Mouse (Mus musculus) forebrain, embryonic 16.5 days (tissue): ENCODE results near the gene Ccdc152. TPM values are rescaled to one million over a fixed set of nuclear protein-coding genes. Genes with fewer than 3 reads are reported as not detected.

Source experiments
- ATAC-seq: fragments of 200-750 bp; cut with Nextera tagmentation; 2 replicates; pipeline ENCODE4 v1.8.0; 2017; ENCODE audit warnings: mild to moderate bottlenecking, moderate library complexity
- H3K27ac ChIP-seq: fragments of 300-500 bp; sonication (generic); 2 replicates; pipeline ENCODE4 v1.5.1; 2014; ENCODE audit warnings: low read length, control low read depth
- H3K27me3 ChIP-seq: fragments of 300-500 bp; sonication (generic); replicated peaks from 2 replicates; pipeline ENCODE4 v1.6.1; 2014; ENCODE audit warnings: low read length; ENCODE audit not compliant: control insufficient read depth, insufficient read depth
- H3K36me3 ChIP-seq: fragments of 300-500 bp; sonication (generic); 2 replicates; pipeline ENCODE4 v1.6.1; 2014; ENCODE audit not compliant: control insufficient read depth, insufficient read depth
- H3K4me1 ChIP-seq: fragments of 300-500 bp; sonication (generic); replicated peaks from 2 replicates; pipeline ENCODE4 v1.6.1; 2014; ENCODE audit warnings: low read length; ENCODE audit not compliant: control insufficient read depth, insufficient read depth
- H3K4me2 ChIP-seq: fragments of 300-500 bp; sonication (generic); 2 replicates; pipeline ENCODE4 v1.6.1; 2014; ENCODE audit warnings: mild to moderate bottlenecking, low read length, control low read depth
- H3K4me3 ChIP-seq: fragments of 300-500 bp; sonication (generic); replicated peaks from 2 replicates; pipeline ENCODE4 v1.5.1; 2014; ENCODE audit warnings: mild to moderate bottlenecking, low read length, control low read depth
- H3K9ac ChIP-seq: fragments of 300-500 bp; sonication (generic); replicated peaks from 2 replicates; pipeline ENCODE4 v1.6.1; 2014; ENCODE audit warnings: low read depth, low read length, control low read depth
- H3K9me3 ChIP-seq: fragments of 300-500 bp; sonication (generic); 2 replicates; pipeline ENCODE4 v1.6.1; 2016; ENCODE audit warnings: low read length; ENCODE audit not compliant: control insufficient read depth
- WGBS: fragments of 180-500 bp; shearing (Covaris S2); extraction: QIAGEN DNeasy Blood & Tissue Kit; methylation state at CpG from one replicate; pipeline ENCODE4 v1.1.7; 2014; 5-methylcytosine and 5-hydroxymethylcytosine counted together
- polyA plus RNA-seq: library from polyadenylated mRNA; unstranded; fragments of >200 nt; fragmentation: Nextera tagmentation; extraction: Ambion mirVana; gene quantifications from 2 replicates; pipeline ENCODE4 v1.2.1, GENCODE M21; 2015

Ccdc152 gene
- polyA plus RNA-seq, 1 experiment from 2014 or later: not detected

DNA sequence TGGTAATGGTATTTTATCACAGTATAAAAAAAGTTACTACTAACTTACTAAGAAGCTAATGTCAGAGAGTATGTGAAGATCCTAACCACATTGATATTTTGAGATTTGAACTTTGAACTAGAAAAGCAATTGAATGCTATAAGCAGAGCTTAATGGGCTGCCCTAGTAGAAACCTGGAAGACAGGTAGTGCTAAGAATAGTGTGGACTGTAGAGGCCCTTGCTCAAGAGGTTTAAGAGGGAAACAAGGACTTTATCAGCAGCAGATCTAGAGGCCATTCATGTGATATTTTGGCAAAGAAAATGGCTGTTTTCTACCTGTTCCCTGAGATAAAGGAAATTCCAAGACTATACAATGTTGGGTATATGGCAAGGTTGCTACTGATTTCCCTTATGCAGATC lies 17.3 kb downstream of the Ccdc152 start:
- no peak overlapping the region for H3K4me3 ChIP-seq
- H3K4me2 ChIP-seq: no peak overlapping the region
- no peaks in the 10 kb centered on the region for H3K27me3 ChIP-seq
- no peak overlapping the region for H3K9ac ChIP-seq
- no peak overlapping the region for H3K27ac ChIP-seq
- no peaks in the 10 kb centered on the region for H3K9me3 ChIP-seq
- ATAC-seq: no peak
- H3K4me1 ChIP-seq: no peaks in the 10 kb centered on the region
- H3K36me3 ChIP-seq: no peaks in the 10 kb centered on the region

DNA sequence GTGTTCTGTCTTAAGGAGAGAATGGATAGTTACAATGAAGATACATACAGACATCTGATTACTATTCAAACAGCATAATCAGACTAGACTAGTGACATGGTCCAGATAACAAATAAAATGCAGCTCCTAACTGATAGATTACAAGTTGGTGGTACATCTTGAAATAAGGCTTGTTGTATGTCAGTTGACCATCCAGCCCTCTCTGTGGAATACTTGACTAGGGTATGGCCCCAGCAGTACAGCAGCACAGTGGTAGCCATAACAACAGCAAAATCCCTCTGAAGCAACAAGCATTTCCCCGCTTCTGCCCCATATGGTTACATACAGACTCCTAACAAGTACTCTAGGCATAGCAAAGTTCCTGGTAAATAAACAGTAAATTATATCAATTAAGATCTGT lies 21.6 kb downstream of the Ccdc152 start:
- no peaks in the 10 kb centered on the region for H3K27me3 ChIP-seq
- 55% methylated on average over 1 of the region's 1 CpGs for WGBS

DNA sequence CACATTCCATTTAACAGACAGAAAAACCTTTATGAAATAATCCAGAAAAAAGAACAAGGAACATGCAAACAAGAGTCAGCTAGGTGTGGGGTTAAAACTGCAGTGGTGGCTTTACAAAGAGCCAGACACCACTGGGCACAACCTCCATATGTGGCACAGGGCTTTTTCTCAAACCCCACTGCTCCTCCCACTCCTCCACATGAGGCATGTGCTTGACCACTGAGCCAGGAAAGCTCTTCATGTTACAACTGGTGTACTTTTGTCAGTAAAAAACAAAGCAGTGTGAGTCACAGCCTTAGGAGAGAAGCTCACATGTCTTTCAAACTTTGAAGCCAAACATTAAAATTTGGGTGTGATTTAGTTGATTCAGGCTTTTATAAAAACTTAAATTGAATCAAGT lies 22.1 kb downstream of the Ccdc152 start:
- H3K4me3 ChIP-seq: no peak overlapping the region
- no peaks in the 10 kb centered on the region for H3K27me3 ChIP-seq
- no peaks in the 10 kb centered on the region for H3K36me3 ChIP-seq
- no peaks in the 10 kb centered on the region for H3K9me3 ChIP-seq
- no peak overlapping the region for H3K9ac ChIP-seq
- H3K4me1 ChIP-seq: no peaks in the 10 kb centered on the region
- no peak overlapping the region for H3K4me2 ChIP-seq
- ATAC-seq: no peak
- H3K27ac ChIP-seq: no peak overlapping the region

More for the DNA sequence above, 21.6 kb downstream of the Ccdc152 start:
- H3K9ac ChIP-seq: no peak overlapping the region
- no peak overlapping the region for H3K4me3 ChIP-seq
- H3K4me1 ChIP-seq: no peaks in the 10 kb centered on the region
- H3K36me3 ChIP-seq: no peaks in the 10 kb centered on the region
- H3K27ac ChIP-seq: no peak overlapping the region
- H3K4me2 ChIP-seq: no peak overlapping the region
- H3K9me3 ChIP-seq: no peaks in the 10 kb centered on the region
- no peak for ATAC-seq

DNA sequence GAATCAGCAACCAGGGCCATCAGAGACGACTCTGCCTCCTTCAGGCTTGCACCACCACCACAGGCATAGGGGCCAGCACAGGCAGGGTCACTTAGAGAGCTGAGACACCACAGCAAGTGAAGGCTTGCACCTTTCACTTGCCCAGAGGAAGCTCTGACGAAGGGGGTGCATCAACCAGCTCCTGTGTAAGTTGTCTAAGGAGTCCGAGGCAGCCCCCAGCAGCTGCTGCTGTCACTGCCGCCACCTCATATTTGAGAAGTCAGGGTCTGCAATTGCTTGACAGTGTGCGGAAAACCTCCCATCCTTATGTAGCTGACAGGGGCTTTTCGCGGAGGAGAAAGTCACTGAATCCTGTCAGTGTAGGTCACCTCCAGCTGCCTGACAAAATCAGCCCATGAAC lies 24.1 kb downstream of the Ccdc152 start:
- Histone ChIP-seq H3K4me3 (no peak overlapping the region), H3K9ac (no peak overlapping the region), H3K36me3 (no peaks in the 10 kb centered on the region), H3K4me2 (no peak overlapping the region), H3K4me1 (no peaks in the 10 kb centered on the region), H3K9me3 (no peaks in the 10 kb centered on the region), H3K27me3 (no peaks in the 10 kb centered on the region), H3K27ac (no peak overlapping the region)
- no peak for ATAC-seq
- 83% methylated on average over 7 of the region's 7 CpGs for WGBS

DNA sequence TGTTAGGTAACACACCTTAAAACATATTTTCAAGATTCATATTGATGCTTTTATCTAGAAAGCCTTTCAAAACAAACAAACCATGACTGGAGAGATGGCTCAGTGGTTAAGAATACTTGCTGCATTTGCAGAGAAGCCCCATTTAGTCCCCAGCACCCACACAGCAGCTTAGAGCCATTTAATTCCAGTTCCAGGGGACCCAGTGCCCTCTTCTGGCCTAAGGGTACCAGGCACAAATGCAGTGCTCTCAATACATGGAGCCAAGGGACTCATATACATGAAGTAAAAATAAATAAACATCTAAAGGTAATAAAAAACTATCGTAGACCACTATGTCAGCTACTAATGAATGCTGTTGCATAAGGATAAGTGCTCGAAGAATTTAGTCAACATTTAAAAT lies 25.9 kb downstream of the Ccdc152 start:
- Histone ChIP-seq H3K4me1 (no peaks in the 10 kb centered on the region), H3K27ac (no peak overlapping the region), H3K4me2 (no peak overlapping the region), H3K27me3 (no peaks in the 10 kb centered on the region), H3K9me3 (no peaks in the 10 kb centered on the region), H3K36me3 (no peaks in the 10 kb centered on the region), H3K9ac (no peak overlapping the region), H3K4me3 (no peak overlapping the region)
- ATAC-seq: no peak
- 89% methylated on average over 2 of the region's 2 CpGs for WGBS

DNA sequence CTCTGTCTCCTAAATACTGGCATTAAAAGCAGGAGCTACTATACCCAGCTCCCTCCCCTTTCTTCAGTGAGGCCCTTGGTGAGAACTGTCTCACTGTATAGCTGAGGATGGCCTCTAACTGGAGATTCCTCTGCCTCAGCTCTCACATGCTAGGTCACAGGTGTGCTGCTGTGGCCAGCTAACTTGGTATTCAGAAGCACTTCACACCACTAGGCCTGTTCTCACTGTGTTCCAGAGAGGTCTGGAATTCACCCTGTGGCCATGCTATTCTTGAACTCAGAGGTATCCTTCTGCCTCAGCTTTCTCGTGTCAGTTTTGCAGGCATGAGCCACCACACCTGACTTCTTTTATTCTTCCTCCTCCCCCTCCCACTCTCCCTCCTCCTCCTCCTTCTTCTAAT lies 30.1 kb downstream of the Ccdc152 start:
- 78% methylated on average over 1 of the region's 1 CpGs for WGBS
- Histone ChIP-seq H3K9ac (no peak overlapping the region), H3K27me3 (no peaks in the 10 kb centered on the region), H3K27ac (no peak overlapping the region), H3K9me3 (no peaks in the 10 kb centered on the region), H3K4me1 (peaks cover 4% of the 10 kb centered on the region; the same call in 1 of the 2 replicates), H3K4me3 (no peak overlapping the region), H3K36me3 (no peaks in the 10 kb centered on the region), H3K4me2 (no peak overlapping the region)
- ATAC-seq: no peak

DNA sequence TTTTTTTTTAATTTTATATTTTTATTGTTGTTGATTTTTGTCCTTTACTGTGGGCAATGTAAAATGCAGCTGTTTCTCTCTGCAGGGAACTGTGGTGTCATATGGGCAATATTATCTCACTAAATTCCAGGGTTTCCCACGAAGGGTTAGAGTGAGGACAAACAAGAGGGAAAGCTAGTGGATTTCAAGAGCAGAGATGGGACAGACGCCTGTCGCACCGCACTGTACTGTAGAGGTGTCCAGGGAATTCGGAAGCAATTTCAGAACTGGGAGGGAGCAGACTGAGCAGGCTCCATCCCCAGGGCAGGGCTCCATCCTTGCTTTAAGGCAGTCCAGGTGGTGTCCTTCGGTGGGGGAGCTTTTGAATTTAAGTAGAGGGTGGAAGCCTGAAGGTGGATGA lies 32.1 kb downstream of the Ccdc152 start:
- peak overlapping the region; percentile 21 for H3K4me3 ChIP-seq
- WGBS: 57% methylated on average over 6 of the region's 6 CpGs
- H3K4me2 ChIP-seq: no peak overlapping the region
- H3K4me1 ChIP-seq: peaks cover 4% of the 10 kb centered on the region; the same call in 1 of the 2 replicates
- ATAC-seq: no peak
- H3K36me3 ChIP-seq: no peaks in the 10 kb centered on the region
- no peak overlapping the region for H3K27ac ChIP-seq
- H3K9me3 ChIP-seq: no peaks in the 10 kb centered on the region
- no peak overlapping the region for H3K9ac ChIP-seq
- H3K27me3 ChIP-seq: no peaks in the 10 kb centered on the region

DNA sequence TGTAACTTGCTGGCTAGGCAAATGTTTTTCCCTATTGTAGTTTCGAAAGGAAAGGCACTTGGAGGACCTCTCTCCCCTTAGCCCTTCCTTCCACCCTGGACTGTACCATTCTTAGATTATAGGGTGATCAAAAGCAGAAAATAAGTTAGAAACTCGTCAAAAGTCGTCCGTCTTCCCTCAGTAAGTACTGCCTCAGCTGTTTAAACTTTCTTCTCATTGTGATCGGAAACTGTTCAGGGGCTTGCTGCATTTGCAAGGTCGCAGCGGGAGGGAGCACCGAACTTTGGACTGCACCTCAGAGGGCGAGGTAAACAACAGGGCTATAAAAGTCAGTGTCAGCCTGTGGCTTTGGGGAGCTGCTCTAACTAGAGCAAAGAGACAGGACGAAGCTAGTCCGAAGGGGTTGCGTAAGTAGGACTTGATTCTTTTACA lies 32.7 kb downstream of the Ccdc152 start:
- Histone ChIP-seq H3K36me3 (no peaks in the 10 kb centered on the region), H3K27ac (no peak overlapping the region), H3K4me1 (peaks cover 4% of the 10 kb centered on the region; the same call in 1 of the 2 replicates), H3K27me3 (no peaks in the 10 kb centered on the region), H3K9me3 (no peaks in the 10 kb centered on the region), H3K4me2 (peak overlapping the region; percentile 35), H3K9ac (no peak overlapping the region), H3K4me3 (peak overlapping the region; percentile 9; the same call in 1 of the 2 replicates)
- peak; percentile 52; the same call in 1 of the 2 replicates for ATAC-seq
- WGBS: 7% methylated on average over 12 of the region's 12 CpGs

DNA sequence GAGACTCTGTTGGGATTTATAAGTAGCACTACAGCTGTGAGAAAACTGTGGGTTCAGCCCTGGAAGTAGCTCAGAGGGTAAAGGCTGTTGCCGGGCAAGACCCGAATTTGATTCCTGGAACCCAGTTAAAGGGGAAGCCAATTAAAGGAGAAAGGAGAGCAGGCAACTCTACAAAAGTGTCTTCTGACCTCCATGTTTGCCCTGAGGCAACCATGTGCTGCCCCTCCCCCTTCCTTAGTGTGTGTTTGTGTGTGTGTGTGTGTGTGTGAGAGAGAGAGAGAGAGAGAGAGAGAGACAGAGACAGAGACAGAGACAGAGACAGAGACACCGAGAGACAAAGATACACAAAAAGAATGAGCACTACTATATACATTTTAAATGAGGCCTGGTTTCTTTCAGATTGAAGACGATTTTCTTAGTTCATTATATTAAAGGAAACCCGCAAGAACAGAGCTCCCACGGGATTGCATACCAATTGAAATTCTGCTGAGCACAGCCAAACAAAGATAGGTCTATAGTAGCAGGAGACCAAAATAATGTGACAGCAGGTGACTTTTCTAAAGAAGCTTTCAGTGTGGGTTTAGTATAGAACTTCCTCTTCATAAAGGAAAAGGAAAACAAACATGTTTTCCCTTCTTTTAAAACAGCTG lies 33.2 kb downstream of the Ccdc152 start:
- 7% methylated on average over 6 of the region's 6 CpGs for WGBS
- Histone ChIP-seq H3K4me3 (no peak overlapping the region), H3K36me3 (no peaks in the 10 kb centered on the region), H3K9ac (no peak overlapping the region), H3K4me1 (peaks cover 4% of the 10 kb centered on the region; the same call in 1 of the 2 replicates), H3K27me3 (no peaks in the 10 kb centered on the region), H3K27ac (no peak overlapping the region), H3K9me3 (no peaks in the 10 kb centered on the region), H3K4me2 (peak overlapping the region; percentile 35; the same call in 1 of the 2 replicates)
- ATAC-seq: peak; percentile 10; the same call in 1 of the 2 replicates

DNA sequence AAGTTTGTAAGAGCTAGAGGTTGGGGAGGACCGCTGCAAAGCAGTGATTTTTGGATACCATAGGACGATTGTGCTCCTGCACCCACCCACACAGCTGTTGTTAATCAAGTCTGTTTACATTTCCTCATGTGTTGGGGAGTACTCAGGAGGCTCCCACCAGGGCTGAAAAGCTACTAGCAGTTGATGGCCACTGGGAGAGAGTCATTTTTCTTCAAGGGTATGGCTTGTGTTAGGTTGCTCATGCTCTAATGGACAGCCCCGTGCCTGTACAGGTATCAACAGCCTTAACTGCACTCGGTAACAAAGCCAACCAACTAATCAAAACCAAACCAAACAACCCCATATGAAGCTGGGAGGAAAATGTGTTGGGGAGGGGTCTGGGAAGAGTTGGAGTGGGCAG lies 33.8 kb downstream of the Ccdc152 start:
- no peak for ATAC-seq
- Histone ChIP-seq H3K9ac (no peak overlapping the region), H3K27ac (no peak overlapping the region), H3K36me3 (no peaks in the 10 kb centered on the region), H3K4me2 (no peak overlapping the region), H3K9me3 (no peaks in the 10 kb centered on the region), H3K4me3 (no peak overlapping the region), H3K4me1 (peaks cover 4% of the 10 kb centered on the region; the same call in 1 of the 2 replicates), H3K27me3 (no peaks in the 10 kb centered on the region)
- WGBS: 90% methylated on average over 4 of the region's 4 CpGs
